Mouse (Mus musculus): ENCODE results near the gene Otud6a. TPM values are rescaled to one million over a fixed set of nuclear protein-coding genes. Genes with fewer than 3 reads are reported as not detected.

The Otud6a gene
- polyA plus RNA-seq (2014; fragmentation: Illumina TruSeq; extraction: RNeasy Lipid Tissue Mini Kit (QIAGEN cat#74804); ENCODE audit: low read depth, low replicate concordance) = not detected

GRCm38 (mm10) chrX:100428693-100429092, at the start of gene Otud6a:
Gene Otud6a (plus strand): TSS chrX:100429013.

GRCm38 (mm10) chrX:100442617-100443016, 13.8 kb downstream of the Otud6a start, which contains the start of gene Awat2:
Gene Awat2 (minus strand): TSS chrX:100442717.

Other genes starting within 250 kb of the Otud6a start
- gene Awat2, start 13.7 kb downstream of the Otud6a start, polyA plus RNA-seq (2014; fragmentation: Illumina TruSeq; extraction: RNeasy Lipid Tissue Mini Kit (QIAGEN cat#74804); ENCODE audit: low read depth, low replicate concordance) = 0.87 TPM
- 70.8 TPM for gene Igbp1, start 65.3 kb downstream of the Otud6a start, polyA plus RNA-seq (2014; fragmentation: Illumina TruSeq; extraction: RNeasy Lipid Tissue Mini Kit (QIAGEN cat#74804); ENCODE audit: low read depth, low replicate concordance)
- not detected for gene Dgat2l6, start 95.8 kb downstream of the Otud6a start, polyA plus RNA-seq (2014; fragmentation: Illumina TruSeq; extraction: RNeasy Lipid Tissue Mini Kit (QIAGEN cat#74804); ENCODE audit: low read depth, low replicate concordance)
- not detected for gene Awat1, start 143.2 kb downstream of the Otud6a start, polyA plus RNA-seq (2014; fragmentation: Illumina TruSeq; extraction: RNeasy Lipid Tissue Mini Kit (QIAGEN cat#74804); ENCODE audit: low read depth, low replicate concordance)
- gene P2ry4, start 165.9 kb downstream of the Otud6a start, polyA plus RNA-seq (2014; fragmentation: Illumina TruSeq; extraction: RNeasy Lipid Tissue Mini Kit (QIAGEN cat#74804); ENCODE audit: low read depth, low replicate concordance) = not detected
- not detected for gene Arr3, start 176.5 kb downstream of the Otud6a start, polyA plus RNA-seq (2014; fragmentation: Illumina TruSeq; extraction: RNeasy Lipid Tissue Mini Kit (QIAGEN cat#74804); ENCODE audit: low read depth, low replicate concordance)
- 0.48 TPM for gene Kif4, start 196.7 kb downstream of the Otud6a start, polyA plus RNA-seq (2014; fragmentation: Illumina TruSeq; extraction: RNeasy Lipid Tissue Mini Kit (QIAGEN cat#74804); ENCODE audit: low read depth, low replicate concordance)
- gene Pdzd11, start 197.6 kb downstream of the Otud6a start, polyA plus RNA-seq (2014; fragmentation: Illumina TruSeq; extraction: RNeasy Lipid Tissue Mini Kit (QIAGEN cat#74804); ENCODE audit: low read depth, low replicate concordance) = 43.4 TPM

Data from adipose tissue, adult 10 weeks (tissue).